Mouse (Mus musculus): ENCODE measurements around the gene Ccdc9b. TPM values are rescaled to one million over a fixed set of nuclear protein-coding genes. Genes with fewer than 3 reads are reported as not detected.

Ccdc9b gene
- polyA plus RNA-seq, 1 experiment: 3.3 TPM

GRCm38 (mm10) chr2:118764875-118765274 is 2.4 kb upstream of the Ccdc9b start:
- Histone ChIP-seq H3K4me3 (ENCODE audit: low read depth, low read length) (no peak overlapping the region), H3K4me1 (ENCODE audit: control insufficient read depth, insufficient read depth, insufficient read length, low read length) (peaks cover 63% of the 10 kb centered on the region), H3K27ac (ENCODE audit: insufficient read depth, low read depth, low read length) (peak overlapping the region; percentile 79), H3K36me3 (ENCODE audit: control insufficient read depth, insufficient read depth, low read length) (no peaks in the 10 kb centered on the region), H3K27me3 (ENCODE audit: control insufficient read depth, insufficient read depth, low read length) (no peaks in the 10 kb centered on the region)
- TF ChIP-seq CTCF (IDR thresholded peaks at IDR 0.05; ENCODE audit: extremely low read depth, insufficient read length, insufficient replicate concordance, low read depth, low read length): no peak
- TF ChIP-seq POLR2A (IDR thresholded peaks at IDR 0.05; ENCODE audit: low read depth, low read length): no peak
- 46% methylated on average over 5 of the region's 5 CpGs for WGBS

DNA sequence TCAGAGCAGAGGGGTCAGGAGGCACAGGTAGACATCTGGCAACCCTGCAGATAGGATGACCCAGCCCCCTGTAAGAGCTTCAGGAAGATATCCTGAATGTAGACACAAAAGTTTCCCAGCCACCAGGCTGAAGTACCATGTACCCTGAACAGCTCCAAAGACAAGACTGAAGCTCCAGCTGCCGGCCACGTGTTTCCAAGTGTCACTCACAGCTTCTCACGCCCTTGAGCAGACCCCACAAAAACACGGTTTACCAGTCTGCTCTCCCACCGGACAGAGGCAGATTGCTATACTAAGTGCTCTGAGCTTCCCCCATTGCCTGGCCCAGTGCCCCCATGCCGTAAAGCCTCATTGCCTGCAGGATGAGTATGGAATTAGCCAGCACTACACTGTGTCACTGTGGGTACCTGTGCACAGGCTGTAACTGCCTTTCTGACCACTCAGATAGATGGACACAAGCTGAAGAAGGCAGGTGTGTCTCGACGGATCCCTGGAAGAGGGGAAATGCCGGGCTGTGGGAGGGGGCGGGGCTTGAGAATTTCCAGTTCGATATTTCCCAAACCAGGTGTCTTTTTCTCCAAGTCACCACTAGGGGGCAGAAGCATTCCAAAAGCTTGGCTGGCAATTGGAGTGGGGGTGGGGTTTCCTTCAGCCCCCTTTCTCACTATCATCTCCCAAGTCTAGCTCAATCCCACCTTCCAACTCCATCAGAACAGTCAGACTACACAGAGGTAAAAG is 1.8 kb upstream of the Ccdc9b start:
- peaks cover 67% of the 10 kb centered on the region for H3K4me1 ChIP-seq (ENCODE audit: control insufficient read depth, insufficient read depth, insufficient read length, low read length)
- H3K27me3 ChIP-seq (ENCODE audit: control insufficient read depth, insufficient read depth, low read length): no peaks in the 10 kb centered on the region
- no peak overlapping the region for H3K4me3 ChIP-seq (ENCODE audit: low read depth, low read length)
- H3K27ac ChIP-seq (ENCODE audit: insufficient read depth, low read depth, low read length): peak overlapping the region; percentile 79
- WGBS: 33% methylated on average over 11 of the region's 11 CpGs
- peak; percentile 80; the same call in 1 of the 2 replicates for TF ChIP-seq CTCF (IDR thresholded peaks at IDR 0.05; ENCODE audit: extremely low read depth, insufficient read length, insufficient replicate concordance, low read depth, low read length)
- no peak for TF ChIP-seq POLR2A (IDR thresholded peaks at IDR 0.05; ENCODE audit: low read depth, low read length)
- no peaks in the 10 kb centered on the region for H3K36me3 ChIP-seq (ENCODE audit: control insufficient read depth, insufficient read depth, low read length)

GRCm38 (mm10) chr2:118763469-118763868 is 1.0 kb upstream of the Ccdc9b start:
- H3K27me3 ChIP-seq (ENCODE audit: control insufficient read depth, insufficient read depth, low read length): no peaks in the 10 kb centered on the region
- no peaks in the 10 kb centered on the region for H3K36me3 ChIP-seq (ENCODE audit: control insufficient read depth, insufficient read depth, low read length)
- H3K4me3 ChIP-seq (ENCODE audit: low read depth, low read length): no peak overlapping the region
- peak overlapping the region; percentile 64 for H3K27ac ChIP-seq (ENCODE audit: insufficient read depth, low read depth, low read length)
- peaks cover 69% of the 10 kb centered on the region for H3K4me1 ChIP-seq (ENCODE audit: control insufficient read depth, insufficient read depth, insufficient read length, low read length)
- 73% methylated on average over 7 of the region's 7 CpGs for WGBS
- TF ChIP-seq CTCF (IDR thresholded peaks at IDR 0.05; ENCODE audit: extremely low read depth, insufficient read length, insufficient replicate concordance, low read depth, low read length) (no peak), POLR2A (IDR thresholded peaks at IDR 0.05; ENCODE audit: low read depth, low read length) (no peak)

DNA sequence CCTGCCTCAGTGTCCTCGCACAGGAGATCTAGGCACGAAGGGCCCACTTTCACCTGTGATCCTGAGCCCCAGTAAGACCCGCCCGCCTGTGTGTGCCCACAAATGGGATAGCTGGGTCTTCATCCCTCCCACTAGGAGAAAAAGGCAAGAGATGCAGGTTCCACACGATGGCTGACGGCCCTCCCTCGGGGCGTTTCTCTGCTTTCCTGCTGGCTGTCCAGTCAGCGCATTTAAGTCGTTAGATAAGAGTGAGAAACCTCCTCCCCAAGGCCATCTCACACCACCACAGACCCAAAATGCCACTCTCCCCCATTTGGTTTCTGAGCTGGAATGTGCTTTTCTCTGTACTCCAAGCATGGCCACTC is 305 bp upstream of the Ccdc9b start:
- TF ChIP-seq POLR2A (IDR thresholded peaks at IDR 0.05; ENCODE audit: low read depth, low read length) (no peak), CTCF (IDR thresholded peaks at IDR 0.05; ENCODE audit: extremely low read depth, insufficient read length, insufficient replicate concordance, low read depth, low read length) (no peak)
- 11% methylated on average over 10 of the region's 10 CpGs for WGBS
- no peaks in the 10 kb centered on the region for H3K36me3 ChIP-seq (ENCODE audit: control insufficient read depth, insufficient read depth, low read length)
- H3K4me3 ChIP-seq (ENCODE audit: low read depth, low read length): peak overlapping the region; percentile 37
- peak overlapping the region; percentile 64 for H3K27ac ChIP-seq (ENCODE audit: insufficient read depth, low read depth, low read length)
- no peaks in the 10 kb centered on the region for H3K27me3 ChIP-seq (ENCODE audit: control insufficient read depth, insufficient read depth, low read length)
- H3K4me1 ChIP-seq (ENCODE audit: control insufficient read depth, insufficient read depth, insufficient read length, low read length): peaks cover 69% of the 10 kb centered on the region

DNA sequence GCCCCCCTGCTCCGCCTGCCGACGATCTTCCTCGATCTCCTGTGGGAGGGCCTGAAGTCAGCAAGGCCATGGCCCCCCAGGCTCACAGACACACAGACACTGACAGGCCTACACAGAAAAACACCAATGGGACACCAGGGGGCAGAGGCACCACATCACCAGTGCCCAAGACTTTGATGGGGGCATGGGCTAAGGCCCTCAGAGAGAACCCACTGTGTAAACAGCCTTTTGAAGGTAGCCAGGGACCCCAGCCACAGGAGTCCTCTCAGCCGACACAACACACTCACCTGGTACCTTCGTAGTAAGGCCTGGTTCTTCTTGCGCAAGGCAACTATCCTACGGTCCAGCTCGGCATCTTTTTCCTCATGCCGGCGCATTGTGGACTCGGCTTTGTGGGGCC is 1.1 kb downstream of the Ccdc9b start:
- WGBS: 90% methylated on average over 12 of the region's 12 CpGs
- peak overlapping the region; percentile 44 for H3K4me3 ChIP-seq (ENCODE audit: low read depth, low read length)

GRCm38 (mm10) chr2:118760311-118761025 is 2.0 kb downstream of the Ccdc9b start:
- Histone ChIP-seq H3K4me3 (ENCODE audit: low read depth, low read length) (no peak overlapping the region), H3K4me1 (ENCODE audit: control insufficient read depth, insufficient read depth, insufficient read length, low read length) (peaks cover 51% of the 10 kb centered on the region), H3K36me3 (ENCODE audit: control insufficient read depth, insufficient read depth, low read length) (no peaks in the 10 kb centered on the region), H3K27me3 (ENCODE audit: control insufficient read depth, insufficient read depth, low read length) (no peaks in the 10 kb centered on the region), H3K27ac (ENCODE audit: insufficient read depth, low read depth, low read length) (0 out of 2 replicates have a peak overlapping the region, but pooled peaks have one; percentile 8)
- TF ChIP-seq POLR2A (IDR thresholded peaks at IDR 0.05; ENCODE audit: low read depth, low read length) (no peak), CTCF (IDR thresholded peaks at IDR 0.05; ENCODE audit: extremely low read depth, insufficient read length, insufficient replicate concordance, low read depth, low read length) (no peak)
- 83% methylated on average over 11 of the region's 11 CpGs for WGBS

More for the DNA sequence above, 1.1 kb downstream of the Ccdc9b start:
- Histone ChIP-seq H3K27me3 (ENCODE audit: control insufficient read depth, insufficient read depth, low read length) (no peaks in the 10 kb centered on the region), H3K27ac (ENCODE audit: insufficient read depth, low read depth, low read length) (peak overlapping the region; percentile 56), H3K4me1 (ENCODE audit: control insufficient read depth, insufficient read depth, insufficient read length, low read length) (peaks cover 60% of the 10 kb centered on the region), H3K36me3 (ENCODE audit: control insufficient read depth, insufficient read depth, low read length) (no peaks in the 10 kb centered on the region)
- no peak for TF ChIP-seq CTCF (IDR thresholded peaks at IDR 0.05; ENCODE audit: extremely low read depth, insufficient read length, insufficient replicate concordance, low read depth, low read length)
- TF ChIP-seq POLR2A (IDR thresholded peaks at IDR 0.05; ENCODE audit: low read depth, low read length): no peak

DNA sequence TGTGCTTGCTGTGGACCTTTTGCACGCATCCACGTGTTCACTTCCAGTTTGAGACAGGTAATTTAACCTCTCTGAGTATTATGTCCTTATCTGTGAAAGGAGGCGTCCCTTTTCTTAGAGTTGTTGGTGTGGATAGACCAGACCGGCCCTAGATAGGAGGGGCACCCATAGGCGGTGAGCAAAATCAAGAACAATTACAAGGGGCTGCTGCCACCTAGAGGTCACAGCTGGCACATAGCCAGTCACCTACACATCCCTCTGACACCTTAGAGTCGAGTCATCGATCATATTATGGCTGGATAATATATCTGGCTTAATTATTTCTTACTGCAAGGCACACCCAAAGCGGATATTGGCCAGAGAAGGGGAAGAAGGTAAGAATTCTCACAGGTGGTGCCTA is 2.6 kb downstream of the Ccdc9b start:
- Histone ChIP-seq H3K27me3 (ENCODE audit: control insufficient read depth, insufficient read depth, low read length) (no peaks in the 10 kb centered on the region), H3K4me1 (ENCODE audit: control insufficient read depth, insufficient read depth, insufficient read length, low read length) (peaks cover 46% of the 10 kb centered on the region), H3K27ac (ENCODE audit: insufficient read depth, low read depth, low read length) (0 out of 2 replicates have a peak overlapping the region, but pooled peaks have one; percentile 8), H3K36me3 (ENCODE audit: control insufficient read depth, insufficient read depth, low read length) (no peaks in the 10 kb centered on the region), H3K4me3 (ENCODE audit: low read depth, low read length) (no peak overlapping the region)
- TF ChIP-seq CTCF (IDR thresholded peaks at IDR 0.05; ENCODE audit: extremely low read depth, insufficient read length, insufficient replicate concordance, low read depth, low read length) (peak; percentile 81; the same call in 1 of the 2 replicates), POLR2A (IDR thresholded peaks at IDR 0.05; ENCODE audit: low read depth, low read length) (no peak)
- 10% methylated on average over 8 of the region's 8 CpGs for WGBS

Measured in small intestine, adult 2 months (tissue).